Mouse (Mus musculus) 3T3-L1 (cell line): ENCODE data around the gene Esrrg.
A peak's percentile ranks its signal among the peaks of the same experiment; 100 is the strongest.

Experiments
- DNase-seq: peaks from one replicate; pipeline ENCODE4 v3.0.0-alpha.2; 2015; ENCODE audit warnings: low read depth, low spot score

Gene Esrrg

GRCm38 (mm10) chr1:187706046-187706445, 97.5 kb downstream of the Esrrg start:
- no peak for DNase-seq

DNA sequence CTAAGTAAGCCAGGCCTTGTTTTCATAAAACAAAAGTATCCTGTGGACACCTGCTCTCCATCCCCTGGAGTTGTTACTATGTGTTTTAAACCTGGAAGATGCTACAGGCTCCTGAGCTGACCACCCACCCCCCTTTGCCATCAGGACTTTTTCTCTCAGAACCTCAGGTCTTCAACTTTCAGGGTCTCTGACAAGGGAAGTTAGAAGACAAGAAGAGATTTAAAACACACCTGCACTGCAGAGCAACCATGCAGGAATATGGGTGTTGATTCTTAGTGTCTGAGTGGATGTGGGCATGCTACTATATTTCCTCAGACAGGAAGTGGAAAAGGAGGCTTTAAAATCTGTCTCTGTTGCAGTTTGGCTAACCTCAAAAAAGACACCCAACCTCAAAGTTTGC, 98.6 kb downstream of the Esrrg start:
- DNase-seq = no peak

DNA sequence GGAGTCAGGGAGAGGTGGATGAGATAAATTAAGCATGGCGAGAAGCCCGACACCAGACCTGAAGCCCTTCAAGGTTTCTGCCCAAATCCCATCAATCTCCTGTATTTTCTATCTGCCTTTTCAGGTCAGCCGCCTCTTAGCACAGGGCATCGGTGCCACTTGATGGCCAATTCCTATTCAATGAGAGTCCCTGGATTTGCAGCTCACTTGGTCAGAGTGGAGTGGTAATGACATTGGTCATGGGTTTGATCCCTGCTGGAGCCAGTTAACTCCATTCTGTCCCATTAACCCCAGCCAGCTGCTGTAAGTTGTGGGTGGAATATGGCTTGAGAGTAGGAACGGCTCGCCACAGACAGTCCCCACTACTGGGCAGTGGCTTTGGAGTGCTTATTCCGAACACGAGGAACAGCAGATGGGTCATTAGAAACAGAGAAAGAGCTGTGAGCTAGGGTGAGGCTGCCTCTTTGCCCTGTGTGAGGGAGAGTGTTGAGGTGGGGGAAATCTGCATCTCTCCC, 101.9 kb downstream of the Esrrg start:
- no peak for DNase-seq

GRCm38 (mm10) chr1:187721035-187721434, 112.4 kb downstream of the Esrrg start:
- no peak for DNase-seq

GRCm38 (mm10) chr1:187722016-187722415, 113.4 kb downstream of the Esrrg start:
- DNase-seq = no peak

- DNase-seq = no peak
Measured at GRCm38 (mm10) chr1:187724651-187725050, 116.1 kb downstream of the Esrrg start.

DNA sequence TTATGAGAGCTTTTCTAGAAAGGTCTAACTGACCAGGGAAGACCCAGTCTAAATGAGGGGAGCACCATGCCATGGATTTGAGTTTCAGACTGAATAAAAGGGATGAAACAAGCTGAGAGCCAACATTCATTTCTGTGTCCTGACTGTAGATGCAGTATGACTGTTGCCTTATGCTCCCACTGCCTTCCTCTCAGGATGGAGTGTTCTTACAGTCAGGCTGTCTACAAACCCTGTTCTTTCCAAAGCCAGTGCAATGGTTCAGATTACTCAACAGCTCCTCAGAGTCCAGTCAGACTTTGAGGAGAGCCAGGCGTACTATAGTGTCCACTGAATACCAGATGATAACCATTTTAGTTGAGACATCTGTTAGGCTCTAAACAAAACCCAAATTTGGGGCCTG, 116.8 kb downstream of the Esrrg start:
- DNase-seq = no peak

- DNase-seq = no peak
Measured at GRCm38 (mm10) chr1:187731171-187731570, 122.6 kb downstream of the Esrrg start.

GRCm38 (mm10) chr1:187736507-187736906, 127.9 kb downstream of the Esrrg start:
- DNase-seq = no peak

- DNase-seq = no peak
Measured at GRCm38 (mm10) chr1:187737296-187737695, 128.7 kb downstream of the Esrrg start.

DNA sequence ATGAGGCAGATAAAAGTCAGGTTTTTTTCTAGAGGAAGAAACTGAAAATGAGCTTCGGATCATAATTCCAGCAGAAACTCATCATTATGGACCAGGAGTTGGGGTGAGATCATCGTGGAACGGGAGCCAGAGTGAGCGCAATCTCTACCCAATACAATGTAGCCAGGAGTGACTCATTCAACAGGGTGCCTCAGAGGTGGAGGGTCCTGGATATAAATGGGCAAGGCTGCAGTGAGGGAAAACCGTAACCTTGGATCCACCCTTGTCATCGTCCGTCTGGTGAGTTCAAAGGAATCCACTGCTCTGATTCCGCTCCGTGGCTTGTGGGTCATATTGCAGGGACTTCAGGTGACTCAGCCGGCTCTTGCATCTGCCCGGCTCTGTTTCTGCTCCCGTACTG, 131.9 kb downstream of the Esrrg start:
- DNase-seq = peak; percentile 8

GRCm38 (mm10) chr1:187741306-187741705, 132.7 kb downstream of the Esrrg start:
- no peak for DNase-seq

DNA sequence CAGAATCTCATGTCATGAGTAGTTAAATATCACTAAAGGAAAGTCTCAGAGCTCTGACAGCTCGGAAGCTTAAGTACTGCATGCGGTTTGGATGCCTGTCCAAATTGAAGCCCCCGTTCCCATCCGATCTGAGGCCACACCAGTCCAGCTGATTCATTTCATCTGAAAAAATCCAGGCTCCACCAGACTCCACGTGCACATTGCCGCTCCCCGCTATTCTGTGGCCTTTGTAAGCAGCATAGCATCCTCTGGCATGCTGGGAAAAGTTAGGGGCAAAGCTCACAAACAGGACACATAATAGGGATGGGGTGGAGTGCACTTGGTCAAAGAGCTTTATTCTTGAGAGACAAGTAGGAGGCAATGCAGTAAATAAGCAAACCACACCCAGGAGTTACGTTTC, 133.5 kb downstream of the Esrrg start:
- no peak for DNase-seq

DNA sequence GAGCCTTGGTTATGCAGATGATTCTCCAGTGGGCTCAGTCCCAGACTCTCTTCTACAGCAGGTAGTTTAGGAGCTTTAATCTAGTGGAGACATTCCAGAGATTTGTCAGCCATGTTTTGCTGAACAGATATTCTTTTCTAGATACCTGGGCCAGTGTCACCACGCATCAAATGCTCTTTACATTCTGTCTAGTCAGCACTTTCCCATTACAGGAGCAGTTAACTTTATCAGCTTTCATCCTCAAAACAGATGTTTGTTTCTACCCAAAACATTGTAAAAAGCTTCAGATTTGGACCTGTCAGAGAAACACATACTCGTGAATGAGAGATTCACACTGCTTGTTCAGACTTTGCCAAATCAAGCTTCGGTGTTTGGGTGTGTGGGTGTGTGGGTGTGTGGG, 140.7 kb downstream of the Esrrg start:
- DNase-seq = no peak

- no peak for DNase-seq
Measured at GRCm38 (mm10) chr1:187749931-187750330, 141.3 kb downstream of the Esrrg start.

- no peak for DNase-seq
Measured at GRCm38 (mm10) chr1:187755528-187755927, 146.9 kb downstream of the Esrrg start.

DNA sequence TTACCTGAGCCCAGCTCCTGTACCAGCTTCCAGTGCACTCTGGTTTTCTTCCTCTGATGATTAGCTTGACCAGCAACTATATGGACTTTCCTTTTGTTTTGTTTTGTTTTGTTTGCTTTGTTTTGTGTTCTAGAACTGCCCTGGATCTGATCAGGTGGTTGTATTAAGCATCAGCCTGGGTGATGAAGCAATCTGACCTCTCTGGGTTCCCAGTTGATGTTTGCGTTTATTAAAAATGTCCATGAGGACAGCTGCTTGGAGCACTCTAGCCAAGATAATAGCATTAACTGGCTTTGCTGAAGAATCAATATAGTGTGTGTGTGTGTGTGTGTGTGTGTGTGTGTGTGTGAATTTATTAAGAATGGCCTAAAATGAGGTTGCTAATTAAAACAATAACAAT, 149.4 kb downstream of the Esrrg start:
- DNase-seq = no peak

DNA sequence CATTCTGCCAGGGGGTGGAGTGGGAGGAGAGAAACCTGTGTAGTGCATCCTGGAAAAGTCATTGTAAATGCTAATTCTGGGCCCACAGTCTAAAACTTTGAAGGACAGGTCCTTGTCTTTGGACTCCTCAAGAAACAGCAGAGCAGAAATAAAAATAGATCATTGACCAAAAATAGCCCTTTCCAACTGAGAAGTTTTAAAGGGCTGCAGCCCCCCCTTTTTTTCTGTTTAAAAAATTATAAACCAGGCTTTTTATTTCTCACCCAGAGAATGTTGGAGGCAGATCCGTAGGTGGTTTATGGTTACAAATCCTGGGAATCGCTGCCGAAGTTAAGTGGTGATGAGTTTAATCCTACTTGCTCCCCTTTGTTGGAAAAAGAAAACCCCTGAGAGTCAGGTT, 150.0 kb downstream of the Esrrg start:
- no peak for DNase-seq

GRCm38 (mm10) chr1:187759536-187759935, 150.9 kb downstream of the Esrrg start:
- DNase-seq = no peak

- no peak for DNase-seq
Measured at GRCm38 (mm10) chr1:187762641-187763450, 154.3 kb downstream of the Esrrg start.

- DNase-seq = no peak
Measured at GRCm38 (mm10) chr1:187763451-187763755, 154.8 kb downstream of the Esrrg start.

GRCm38 (mm10) chr1:187763821-187764220, 155.2 kb downstream of the Esrrg start:
- no peak for DNase-seq

GRCm38 (mm10) chr1:187765577-187765976, 157.0 kb downstream of the Esrrg start:
- DNase-seq = no peak

GRCm38 (mm10) chr1:187767355-187767754, 158.8 kb downstream of the Esrrg start:
- DNase-seq = no peak
